Mouse (Mus musculus) midbrain, embryonic 12.5 days (tissue): ENCODE data around the gene Tmem51. TPM values are rescaled to one million over a fixed set of nuclear protein-coding genes. Genes with fewer than 3 reads are reported as not detected.
"Not testable (repeated sequence)": the region's sequence is repeated elsewhere in the genome, so short reads cannot be mapped to it uniquely, and the experiment has no call there.

Experiments used
- ATAC-seq: fragments of 200-750 bp; cut with Nextera tagmentation; 2 replicates; pipeline ENCODE4 v1.8.0; 2017; ENCODE audit warnings: low read depth, moderate TSS enrichment, moderate library complexity; ENCODE audit not compliant: low FRiP score
- H3K27ac ChIP-seq: fragments of 300-500 bp; sonication (generic); replicated peaks from 2 replicates; pipeline ENCODE4 v1.5.1; 2016; ENCODE audit warnings: mild to moderate bottlenecking
- H3K27me3 ChIP-seq: fragments of 300-500 bp; sonication (generic); 2 replicates; pipeline ENCODE4 v1.6.1; 2016; ENCODE audit warnings: mild to moderate bottlenecking
- H3K36me3 ChIP-seq: fragments of 300-500 bp; sonication (generic); 2 replicates; pipeline ENCODE4 v1.6.1; 2016
- H3K4me1 ChIP-seq: fragments of 300-500 bp; sonication (generic); 2 replicates; pipeline ENCODE4 v1.6.1; 2016
- H3K4me2 ChIP-seq: fragments of 300-500 bp; sonication (generic); replicated peaks from 2 replicates; pipeline ENCODE4 v1.6.1; 2016; ENCODE audit warnings: mild to moderate bottlenecking, moderate library complexity
- H3K4me3 ChIP-seq: fragments of 300-500 bp; sonication (generic); 2 replicates; pipeline ENCODE4 v1.5.1; 2016; ENCODE audit warnings: mild to moderate bottlenecking
- H3K9ac ChIP-seq: fragments of 300-500 bp; sonication (generic); replicated peaks from 2 replicates; pipeline ENCODE4 v1.6.1; 2016; ENCODE audit warnings: mild to moderate bottlenecking, moderate library complexity
- H3K9me3 ChIP-seq: fragments of 300-500 bp; sonication (generic); 2 replicates; pipeline ENCODE4 v1.6.1; 2016; ENCODE audit warnings: mild to moderate bottlenecking
- WGBS: fragments of 180-500 bp; shearing (Covaris S2); methylation state at CpG from one replicate; pipeline ENCODE4 v1.1.7; 2016; 5-methylcytosine and 5-hydroxymethylcytosine counted together
- polyA plus RNA-seq: library from polyadenylated mRNA; unstranded; fragments of >200 nt; fragmentation: Nextera tagmentation; extraction: Ambion mirVana; gene quantifications from 2 replicates; pipeline ENCODE4 v1.2.1, GENCODE M21; 2016

Gene Tmem51
- polyA plus RNA-seq, 1 experiment from 2014 or later = 10.9 TPM

GRCm38 (mm10) chr4:142054580-142054979, 29.5 kb downstream of the Tmem51 start:
- Histone ChIP-seq H3K4me3 (no peak overlapping the region), H3K36me3 (no peaks in the 10 kb centered on the region), H3K27ac (no peak overlapping the region), H3K4me1 (no peaks in the 10 kb centered on the region), H3K9ac (no peak overlapping the region), H3K4me2 (no peak overlapping the region), H3K27me3 (no peaks in the 10 kb centered on the region), H3K9me3 (no peaks in the 10 kb centered on the region)
- WGBS = 91% methylated on average over 11 of the region's 11 CpGs
- no peak for ATAC-seq

DNA sequence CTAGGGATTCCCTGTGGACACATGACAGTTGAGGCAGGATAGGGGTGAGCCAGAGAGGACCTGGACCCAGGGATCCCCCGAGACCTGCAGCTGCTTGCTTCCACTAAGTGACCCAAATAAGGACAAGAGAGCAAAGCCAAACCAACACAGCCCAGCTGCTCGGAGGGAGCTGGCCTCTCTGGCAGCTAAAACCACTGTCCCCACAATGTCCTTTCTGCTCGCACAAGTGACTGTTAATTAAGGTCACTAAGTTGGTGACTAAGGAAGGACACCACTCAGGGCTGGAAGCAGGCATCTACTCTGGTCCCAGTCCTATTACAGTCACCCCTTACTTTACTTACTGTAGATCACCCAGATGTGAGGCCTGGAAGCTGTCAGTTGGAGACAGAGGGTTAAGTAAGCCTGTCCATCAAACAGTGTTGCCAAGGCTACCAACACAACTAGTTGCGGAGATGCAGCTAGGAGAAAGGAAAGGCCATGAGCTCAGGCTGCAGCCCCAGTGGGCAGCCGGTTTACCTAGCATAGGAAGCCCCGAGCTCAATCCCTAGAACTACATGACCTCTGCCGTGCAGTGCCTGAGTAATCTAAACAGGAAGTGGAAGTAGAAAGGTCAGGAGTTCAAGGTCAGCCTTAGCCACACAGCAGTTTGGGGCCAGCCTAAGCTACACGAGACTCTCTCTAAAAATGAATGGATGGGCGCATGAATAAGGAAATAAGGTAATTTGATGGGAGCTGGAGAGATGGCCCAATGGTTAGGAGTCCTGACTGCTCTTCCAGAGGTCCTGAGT, 30.2 kb downstream of the Tmem51 start:
- 53% methylated on average over 9 of the region's 9 CpGs for WGBS
- Histone ChIP-seq H3K27ac (no peak overlapping the region), H3K4me1 (no peaks in the 10 kb centered on the region), H3K36me3 (no peaks in the 10 kb centered on the region), H3K9ac (no peak overlapping the region), H3K4me3 (no peak overlapping the region), H3K4me2 (no peak overlapping the region), H3K27me3 (no peaks in the 10 kb centered on the region), H3K9me3 (no peaks in the 10 kb centered on the region)
- no peak for ATAC-seq

DNA sequence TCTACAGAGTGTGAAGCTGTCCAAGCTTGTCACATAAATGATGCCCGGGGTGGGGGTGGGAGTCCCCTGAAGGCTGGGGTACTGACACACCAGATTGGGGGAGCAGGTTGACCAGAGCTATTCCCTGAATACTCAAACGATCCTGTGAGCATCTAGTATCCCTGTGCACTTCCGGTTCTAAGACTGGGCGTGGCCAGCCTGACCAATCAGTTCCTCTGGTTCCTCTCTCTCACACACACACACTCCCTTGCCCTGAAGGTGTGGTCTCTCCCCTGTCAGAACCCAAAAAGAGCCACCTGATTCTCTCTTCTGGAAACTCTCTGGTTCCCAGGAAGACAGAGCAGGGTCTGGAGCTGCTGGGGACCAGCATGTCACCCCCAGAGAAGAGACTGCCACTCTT, 30.8 kb downstream of the Tmem51 start:
- Histone ChIP-seq H3K9me3 (no peaks in the 10 kb centered on the region), H3K4me3 (no peak overlapping the region), H3K9ac (no peak overlapping the region), H3K4me2 (no peak overlapping the region), H3K27ac (no peak overlapping the region), H3K4me1 (no peaks in the 10 kb centered on the region), H3K36me3 (no peaks in the 10 kb centered on the region), H3K27me3 (no peaks in the 10 kb centered on the region)
- 70% methylated on average over 4 of the region's 4 CpGs for WGBS
- ATAC-seq = no peak

- no peak overlapping the region for H3K27ac ChIP-seq
- H3K4me1 ChIP-seq = no peaks in the 10 kb centered on the region
- no peaks in the 10 kb centered on the region for H3K36me3 ChIP-seq
- no peak for ATAC-seq
- H3K9ac ChIP-seq = no peak overlapping the region
- H3K9me3 ChIP-seq = no peaks in the 10 kb centered on the region
- H3K4me2 ChIP-seq = no peak overlapping the region
- 0 out of 2 replicates have a peak, but pooled peaks cover 2% of the 10 kb centered on the region for H3K27me3 ChIP-seq
- H3K4me3 ChIP-seq = no peak overlapping the region
- 63% methylated on average over 22 of the region's 22 CpGs for WGBS
These were observed 31.5 kb downstream of the Tmem51 start for GRCm38 (mm10) chr4:142052391-142053132.

DNA sequence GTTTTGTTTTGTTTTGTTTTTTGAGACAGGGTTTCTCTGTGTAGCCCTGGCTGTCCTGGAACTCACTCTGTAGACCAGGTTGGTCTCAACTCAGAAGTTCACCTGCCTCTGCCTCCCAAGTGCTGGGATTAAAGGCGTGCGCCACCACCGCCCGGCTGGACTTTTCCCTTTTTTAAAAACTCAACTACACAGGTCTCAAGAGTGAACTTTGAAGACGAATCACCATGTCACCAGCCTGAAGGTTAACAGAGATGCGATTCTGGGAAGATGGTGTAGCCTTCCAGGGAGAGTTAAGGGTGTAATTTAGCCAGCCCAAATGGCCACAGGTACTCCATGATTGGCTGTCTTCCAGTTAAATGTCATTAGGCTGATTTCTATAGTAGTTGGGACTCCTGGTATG, 32.2 kb downstream of the Tmem51 start:
- H3K9me3 ChIP-seq, H3K4me2 ChIP-seq, H3K36me3 ChIP-seq, H3K27me3 ChIP-seq, H3K4me3 ChIP-seq, H3K27ac ChIP-seq, H3K9ac ChIP-seq, H3K4me1 ChIP-seq, ATAC-seq: not testable (repeated sequence)
- WGBS = 94% methylated on average over 6 of the region's 6 CpGs

GRCm38 (mm10) chr4:142049963-142050362, 34.1 kb downstream of the Tmem51 start:
- Histone ChIP-seq H3K27ac (no peak overlapping the region), H3K9ac (no peak overlapping the region), H3K27me3 (0 out of 2 replicates have a peak, but pooled peaks cover 3% of the 10 kb centered on the region), H3K36me3 (no peaks in the 10 kb centered on the region), H3K4me2 (no peak overlapping the region), H3K4me1 (no peaks in the 10 kb centered on the region), H3K4me3 (no peak overlapping the region), H3K9me3 (no peaks in the 10 kb centered on the region)
- no peak for ATAC-seq
- WGBS = 89% methylated on average over 5 of the region's 5 CpGs

DNA sequence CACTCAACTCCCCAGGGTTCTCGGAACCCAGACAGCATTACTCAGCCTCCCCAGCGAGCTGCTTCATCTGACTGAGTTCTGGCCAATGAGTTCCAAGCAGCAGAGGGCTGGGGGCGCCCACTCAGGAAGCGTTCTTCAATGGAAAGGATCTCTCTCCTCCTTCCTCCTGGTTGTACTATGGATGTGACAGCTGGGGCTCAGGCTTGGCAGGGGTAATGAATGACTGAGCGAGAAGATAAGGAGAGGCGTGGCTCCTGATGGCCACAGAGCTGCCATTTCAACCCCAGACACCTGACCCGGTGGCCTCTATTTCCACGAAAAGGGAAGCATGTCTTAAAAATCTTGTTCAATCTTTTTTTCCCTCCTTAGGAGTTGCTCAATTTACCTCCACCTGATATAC, 35.7 kb downstream of the Tmem51 start:
- Histone ChIP-seq H3K36me3 (no peaks in the 10 kb centered on the region), H3K27ac (no peak overlapping the region), H3K9me3 (no peaks in the 10 kb centered on the region), H3K4me1 (no peaks in the 10 kb centered on the region), H3K4me3 (no peak overlapping the region), H3K4me2 (no peak overlapping the region), H3K9ac (no peak overlapping the region), H3K27me3 (0 out of 2 replicates have a peak, but pooled peaks cover 3% of the 10 kb centered on the region)
- WGBS = 85% methylated on average over 8 of the region's 8 CpGs
- no peak for ATAC-seq

DNA sequence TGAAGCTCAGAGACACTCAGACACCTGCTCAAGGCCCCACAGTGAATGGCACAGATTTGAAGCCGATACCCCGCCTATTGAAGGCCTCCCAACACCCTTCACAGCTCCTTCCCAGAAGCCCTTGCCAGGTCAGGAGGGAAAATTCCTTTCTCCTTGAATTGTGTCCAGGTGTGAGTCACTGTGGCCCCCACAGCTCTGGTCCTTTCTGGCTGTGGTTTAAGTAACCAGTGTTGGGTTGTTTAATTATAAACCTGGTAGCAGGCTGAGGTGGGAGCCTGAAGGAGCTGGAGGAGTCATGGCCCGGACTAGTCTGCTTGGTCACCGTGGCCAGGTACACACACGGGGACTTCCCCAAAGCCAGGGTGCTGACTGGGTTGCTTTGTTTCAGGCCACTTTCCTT, 37.1 kb downstream of the Tmem51 start:
- Histone ChIP-seq H3K4me1 (no peaks in the 10 kb centered on the region), H3K27ac (no peak overlapping the region), H3K4me3 (no peak overlapping the region), H3K9me3 (no peaks in the 10 kb centered on the region), H3K4me2 (no peak overlapping the region), H3K9ac (no peak overlapping the region), H3K27me3 (0 out of 2 replicates have a peak, but pooled peaks cover 3% of the 10 kb centered on the region), H3K36me3 (no peaks in the 10 kb centered on the region)
- no peak for ATAC-seq
- WGBS = 92% methylated on average over 5 of the region's 5 CpGs

DNA sequence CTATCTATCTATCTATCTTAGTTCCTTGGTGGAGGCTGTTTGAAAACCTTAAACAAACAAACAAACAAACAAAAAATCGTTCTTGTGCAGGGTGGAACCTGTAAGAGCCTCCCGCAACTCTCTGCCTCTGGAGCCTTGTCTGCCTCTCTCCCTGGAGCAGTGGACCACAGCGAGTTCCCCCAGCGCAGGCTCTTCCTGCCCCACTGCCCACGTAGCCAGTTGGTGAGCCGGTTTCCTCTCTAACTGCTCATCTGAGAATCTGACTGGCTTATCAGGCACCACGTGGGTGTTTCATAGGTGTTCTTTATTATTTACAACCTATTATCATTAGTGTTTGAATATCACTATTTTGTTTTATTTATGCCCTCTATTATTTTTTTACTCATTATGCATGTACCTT, 37.6 kb downstream of the Tmem51 start:
- whole genome bisulfite sequencing = 82% methylated on average over 7 of the region's 7 CpGs

DNA sequence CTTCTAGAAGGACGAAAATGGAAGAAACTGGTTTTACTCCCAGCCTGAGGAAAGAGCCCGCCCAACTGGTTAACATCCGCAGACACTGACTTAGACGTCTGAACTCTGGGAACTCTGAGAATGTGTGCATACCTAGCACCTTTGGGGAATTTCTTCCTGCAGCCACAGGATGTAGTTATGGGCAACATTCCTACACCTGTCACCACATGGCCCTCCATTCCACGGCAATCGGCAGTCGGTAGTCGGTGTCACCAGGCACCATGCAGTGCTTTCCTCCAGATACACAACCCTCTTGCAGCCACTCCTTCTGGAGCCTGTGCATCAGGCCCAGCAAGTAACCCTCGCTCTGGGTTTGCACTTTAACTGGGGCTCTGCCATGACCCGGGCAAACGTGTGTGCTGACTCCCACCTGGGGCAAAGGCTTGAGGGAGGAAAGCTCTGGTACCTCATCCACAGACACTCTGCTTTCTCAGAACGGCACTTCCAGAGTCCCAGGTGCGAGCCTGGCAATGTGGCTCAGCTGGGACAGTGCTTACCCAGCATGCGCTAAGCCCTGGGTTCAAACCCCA, 38.4 kb downstream of the Tmem51 start:
- ATAC-seq = no peak
- Histone ChIP-seq H3K4me3 (no peak overlapping the region), H3K9me3 (no peaks in the 10 kb centered on the region), H3K27me3 (0 out of 2 replicates have a peak, but pooled peaks cover 3% of the 10 kb centered on the region), H3K9ac (no peak overlapping the region), H3K36me3 (no peaks in the 10 kb centered on the region), H3K4me1 (no peaks in the 10 kb centered on the region), H3K4me2 (no peak overlapping the region), H3K27ac (no peak overlapping the region)
- 85% methylated on average over 14 of the region's 14 CpGs for WGBS

More for the DNA sequence above, 37.6 kb downstream of the Tmem51 start:
- Histone ChIP-seq H3K9me3 (no peaks in the 10 kb centered on the region), H3K27ac (no peak overlapping the region), H3K27me3 (0 out of 2 replicates have a peak, but pooled peaks cover 3% of the 10 kb centered on the region), H3K9ac (no peak overlapping the region), H3K4me3 (no peak overlapping the region), H3K36me3 (no peaks in the 10 kb centered on the region), H3K4me2 (no peak overlapping the region), H3K4me1 (no peaks in the 10 kb centered on the region)
- ATAC-seq = no peak

DNA sequence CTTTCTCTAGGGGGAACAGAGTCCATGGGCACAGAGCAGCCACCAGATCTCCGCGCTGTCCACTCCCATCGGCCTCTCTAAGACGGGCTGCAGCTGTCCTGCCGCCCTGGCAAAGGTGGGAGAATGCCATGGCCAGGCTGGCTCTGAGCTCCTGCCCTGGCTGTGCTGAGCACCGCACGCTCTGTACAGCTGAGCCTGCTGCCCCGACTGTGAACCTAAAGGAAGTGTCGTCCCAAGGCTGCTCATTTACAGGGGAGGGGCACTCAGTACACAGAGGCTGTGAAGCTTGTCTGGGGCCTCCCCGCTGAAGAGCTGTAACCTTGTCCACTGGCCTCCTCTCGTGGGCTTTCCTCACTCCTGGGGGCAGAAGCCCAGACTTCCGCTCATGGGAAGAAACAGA, 39.7 kb downstream of the Tmem51 start:
- WGBS = 73% methylated on average over 12 of the region's 12 CpGs
- H3K4me3 ChIP-seq = no peak overlapping the region

More for the DNA sequence above, 39.7 kb downstream of the Tmem51 start:
- Histone ChIP-seq H3K27ac (no peak overlapping the region), H3K4me1 (no peaks in the 10 kb centered on the region), H3K36me3 (no peaks in the 10 kb centered on the region), H3K9me3 (no peaks in the 10 kb centered on the region), H3K4me2 (no peak overlapping the region), H3K9ac (no peak overlapping the region), H3K27me3 (0 out of 2 replicates have a peak, but pooled peaks cover 3% of the 10 kb centered on the region)
- no peak for ATAC-seq
